Mouse (Mus musculus): ENCODE data around the gene Dnmt3l. TPM values are rescaled to one million over a fixed set of nuclear protein-coding genes. Genes with fewer than 3 reads are reported as not detected.
"Not testable (repeated sequence)": the region's sequence is repeated elsewhere in the genome, so short reads cannot be mapped to it uniquely, and the experiment has no call there.

Gene Dnmt3l
- polyA plus RNA-seq, 2 experiments = 0.15 TPM; not detected in 1

- no peaks in the 10 kb centered on the region for H3K27me3 ChIP-seq (ENCODE audit: control insufficient read depth, insufficient read depth, low read length)
- H3K36me3 ChIP-seq (ENCODE audit: control insufficient read depth, insufficient read depth, low read length) = peaks cover 5% of the 10 kb centered on the region
- no peaks in the 10 kb centered on the region for H3K9me3 ChIP-seq (ENCODE audit: control insufficient read depth, low read length)
- ATAC-seq (ENCODE audit: low FRiP score, low read depth) (peak; percentile 27), DNase-seq (ENCODE audit: low spot score) (no peak)
- peaks cover 23% of the 10 kb centered on the region for H3K4me1 ChIP-seq (ENCODE audit: control insufficient read depth, insufficient read depth, low read length)
- H3K4me2 ChIP-seq (replicated peaks; ENCODE audit: low read depth, low read length, severe bottlenecking) = peak within 1 kb of the TSS; percentile 71
- 0% methylated on average over 9 of the region's 9 CpGs for WGBS
- peak within 1 kb of the TSS; percentile 85 for H3K9ac ChIP-seq (ENCODE audit: low read depth, low read length, severe bottlenecking)
- peak within 1 kb of the TSS; percentile 96 for H3K27ac ChIP-seq (replicated peaks; ENCODE audit: low read depth, low read length)
- peak within 1 kb of the TSS; percentile 86 for H3K4me3 ChIP-seq (replicated peaks; ENCODE audit: low read length)
- TF ChIP-seq POLR2A (IDR thresholded peaks at IDR 0.05; ENCODE audit: borderline replicate concordance, extremely low read depth, insufficient read depth, insufficient read length) = no peak
Measured at GRCm38 (mm10) chr10:78009945-78010293, 31.8 kb upstream of the Dnmt3l start, which contains the start of gene Pfkl. Gene Pfkl (minus strand): TSS chr10:78010083.

- ATAC-seq (ENCODE audit: low FRiP score, low read depth) = no peak
- Histone ChIP-seq H3K4me2 (replicated peaks; ENCODE audit: low read depth, low read length, severe bottlenecking) (peak overlapping the region; percentile 71), H3K4me1 (ENCODE audit: control insufficient read depth, insufficient read depth, low read length) (peaks cover 23% of the 10 kb centered on the region), H3K9me3 (ENCODE audit: control insufficient read depth, low read length) (no peaks in the 10 kb centered on the region), H3K27ac (replicated peaks; ENCODE audit: low read depth, low read length) (0 out of 2 replicates have a peak overlapping the region, but pooled peaks have one; percentile 55), H3K36me3 (ENCODE audit: control insufficient read depth, insufficient read depth, low read length) (peaks cover under 1% of the 10 kb centered on the region; the same call in 1 of the 2 replicates), H3K4me3 (replicated peaks; ENCODE audit: low read length) (peak overlapping the region; percentile 21), H3K27me3 (ENCODE audit: control insufficient read depth, insufficient read depth, low read length) (no peaks in the 10 kb centered on the region), H3K9ac (ENCODE audit: low read depth, low read length, severe bottlenecking) (peak overlapping the region; percentile 17; the same call in 1 of the 2 replicates)
- 17% methylated on average over 10 of the region's 10 CpGs for WGBS
- TF ChIP-seq POLR2A (IDR thresholded peaks at IDR 0.05; ENCODE audit: borderline replicate concordance, extremely low read depth, insufficient read depth, insufficient read length) = no peak
- peak; percentile 11 for DNase-seq (ENCODE audit: low spot score)
Measured at GRCm38 (mm10) chr10:78010335-78010734, 31.4 kb upstream of the Dnmt3l start.

- not testable (repeated sequence) for H3K4me2 ChIP-seq (replicated peaks; ENCODE audit: low read depth, low read length, severe bottlenecking); H3K27me3 ChIP-seq (ENCODE audit: control insufficient read depth, insufficient read depth, low read length); ATAC-seq (ENCODE audit: low FRiP score, low read depth); DNase-seq (ENCODE audit: low spot score); H3K9ac ChIP-seq (ENCODE audit: low read depth, low read length, severe bottlenecking); H3K9me3 ChIP-seq (ENCODE audit: control insufficient read depth, low read length); H3K27ac ChIP-seq (replicated peaks; ENCODE audit: low read depth, low read length); H3K4me3 ChIP-seq (replicated peaks; ENCODE audit: low read length); H3K36me3 ChIP-seq (ENCODE audit: control insufficient read depth, insufficient read depth, low read length)
- 94% methylated on average over 5 of the region's 5 CpGs for WGBS
- H3K4me1 ChIP-seq (ENCODE audit: control insufficient read depth, insufficient read depth, low read length) = peaks cover 23% of the 10 kb centered on the region
Measured at GRCm38 (mm10) chr10:78011116-78011515, 30.6 kb upstream of the Dnmt3l start.

GRCm38 (mm10) chr10:78012661-78013495 is 28.9 kb upstream of the Dnmt3l start:
- no peak for ATAC-seq (ENCODE audit: low FRiP score, low read depth)
- WGBS = 90% methylated on average over 18 of the region's 18 CpGs
- no peak for DNase-seq (ENCODE audit: low spot score)
- Histone ChIP-seq H3K4me2 (replicated peaks; ENCODE audit: low read depth, low read length, severe bottlenecking) (no peak overlapping the region), H3K9ac (ENCODE audit: low read depth, low read length, severe bottlenecking) (no peak overlapping the region), H3K4me3 (replicated peaks; ENCODE audit: low read length) (no peak overlapping the region), H3K9me3 (ENCODE audit: control insufficient read depth, low read length) (no peaks in the 10 kb centered on the region), H3K4me1 (ENCODE audit: control insufficient read depth, insufficient read depth, low read length) (peaks cover 11% of the 10 kb centered on the region), H3K27ac (replicated peaks; ENCODE audit: low read depth, low read length) (no peak overlapping the region), H3K27me3 (ENCODE audit: control insufficient read depth, insufficient read depth, low read length) (no peaks in the 10 kb centered on the region), H3K36me3 (ENCODE audit: control insufficient read depth, insufficient read depth, low read length) (no peaks in the 10 kb centered on the region)
- TF ChIP-seq POLR2A (IDR thresholded peaks at IDR 0.05; ENCODE audit: borderline replicate concordance, extremely low read depth, insufficient read depth, insufficient read length) = no peak

GRCm38 (mm10) chr10:78015489-78015888 is 26.3 kb upstream of the Dnmt3l start:
- no peak for ATAC-seq (ENCODE audit: low FRiP score, low read depth)
- WGBS = 97% methylated on average over 1 of the region's 1 CpGs

More at GRCm38 (mm10) chr10:78015489-78015888, 26.3 kb upstream of the Dnmt3l start:
- no peak overlapping the region for H3K27ac ChIP-seq (replicated peaks; ENCODE audit: low read depth, low read length)
- no peak for TF ChIP-seq POLR2A (IDR thresholded peaks at IDR 0.05; ENCODE audit: borderline replicate concordance, extremely low read depth, insufficient read depth, insufficient read length)
- H3K36me3 ChIP-seq (ENCODE audit: control insufficient read depth, insufficient read depth, low read length) = no peaks in the 10 kb centered on the region
- no peaks in the 10 kb centered on the region for H3K9me3 ChIP-seq (ENCODE audit: control insufficient read depth, low read length)
- H3K4me3 ChIP-seq (replicated peaks; ENCODE audit: low read length) = no peak overlapping the region
- DNase-seq (ENCODE audit: low spot score) = no peak
- no peak overlapping the region for H3K9ac ChIP-seq (ENCODE audit: low read depth, low read length, severe bottlenecking)
- H3K4me1 ChIP-seq (ENCODE audit: control insufficient read depth, insufficient read depth, low read length) = 0 out of 2 replicates have a peak, but pooled peaks cover 2% of the 10 kb centered on the region
- H3K4me2 ChIP-seq (replicated peaks; ENCODE audit: low read depth, low read length, severe bottlenecking) = no peak overlapping the region
- no peaks in the 10 kb centered on the region for H3K27me3 ChIP-seq (ENCODE audit: control insufficient read depth, insufficient read depth, low read length)
